Mouse (Mus musculus): ENCODE data around the gene Srgn. TPM values are rescaled to one million over a fixed set of nuclear protein-coding genes. Genes with fewer than 3 reads are reported as not detected.

The Srgn gene
- total and polyA plus RNA-seq, 2 experiments, result 5.0 to 15.9 TPM

DNA sequence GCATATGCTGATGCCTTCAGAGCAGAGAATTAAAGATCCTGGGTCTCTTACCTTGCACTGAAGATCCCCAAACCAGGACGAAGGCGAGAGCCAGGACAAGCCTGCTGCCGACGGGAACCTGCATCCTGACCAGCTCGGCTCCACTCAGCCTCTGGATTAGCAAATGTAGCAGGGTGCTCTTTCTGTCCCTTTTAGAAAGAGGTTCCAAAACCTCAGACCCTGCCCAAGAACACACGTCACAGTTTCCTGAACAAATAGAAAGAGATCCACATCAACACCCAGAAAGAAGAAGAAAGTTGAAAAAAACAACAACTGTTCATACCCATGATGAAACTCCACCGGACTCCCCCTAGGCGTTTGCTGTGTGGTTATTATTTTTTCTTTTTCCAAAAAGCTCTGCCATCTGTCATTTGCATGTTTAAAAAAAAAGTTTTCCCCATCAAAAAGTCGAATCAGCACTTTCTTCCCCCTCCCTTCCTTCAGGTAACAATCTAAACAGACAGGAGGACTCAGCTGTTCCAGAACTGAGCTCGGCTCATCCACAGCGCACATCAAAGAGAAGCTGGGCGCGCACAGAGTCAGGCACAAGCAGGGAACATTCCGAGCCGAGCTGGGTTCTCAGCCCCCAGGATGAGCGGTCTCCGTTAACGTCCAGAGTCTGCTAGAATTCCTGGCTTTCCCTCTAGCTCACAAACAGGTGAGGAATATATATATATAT lies 19.5 kb downstream of the Srgn start:
- peak overlapping the region; percentile 41; the same call in 1 of the 2 replicates for H3K9ac ChIP-seq (ENCODE audit: low read depth, low read length)
- peak overlapping the region; percentile 52 for H3K4me3 ChIP-seq (ENCODE audit: insufficient read depth, low read depth, low read length)
- WGBS, result 10% methylated on average over 18 of the region's 18 CpGs
- TF ChIP-seq CTCF (IDR thresholded peaks at IDR 0.05; ENCODE audit: low read depth, low read length) (no peak), POLR2A (IDR thresholded peaks at IDR 0.05; ENCODE audit: extremely low read depth, insufficient read depth, low read length) (peak; percentile 51; the same call in 1 of the 2 replicates)
- H3K36me3 ChIP-seq (ENCODE audit: control insufficient read depth, insufficient read depth, low read length), result no peaks in the 10 kb centered on the region
- peak overlapping the region; percentile 63 for H3K27ac ChIP-seq (replicated peaks; ENCODE audit: insufficient read depth, low read depth, low read length)
- peaks cover 1% of the 10 kb centered on the region; the same call in 1 of the 2 replicates for H3K4me1 ChIP-seq (ENCODE audit: control insufficient read depth, insufficient read depth, low read length)
- peaks cover 2% of the 10 kb centered on the region; the same call in 1 of the 2 replicates for H3K79me2 ChIP-seq (ENCODE audit: control insufficient read depth, insufficient read depth, low read length)
- H3K27me3 ChIP-seq (ENCODE audit: control insufficient read depth, insufficient read depth, low read length), result no peaks in the 10 kb centered on the region
- peak; percentile 41 for DNase-seq (ENCODE audit: extremely low read depth, low read depth, low spot score)

DNA sequence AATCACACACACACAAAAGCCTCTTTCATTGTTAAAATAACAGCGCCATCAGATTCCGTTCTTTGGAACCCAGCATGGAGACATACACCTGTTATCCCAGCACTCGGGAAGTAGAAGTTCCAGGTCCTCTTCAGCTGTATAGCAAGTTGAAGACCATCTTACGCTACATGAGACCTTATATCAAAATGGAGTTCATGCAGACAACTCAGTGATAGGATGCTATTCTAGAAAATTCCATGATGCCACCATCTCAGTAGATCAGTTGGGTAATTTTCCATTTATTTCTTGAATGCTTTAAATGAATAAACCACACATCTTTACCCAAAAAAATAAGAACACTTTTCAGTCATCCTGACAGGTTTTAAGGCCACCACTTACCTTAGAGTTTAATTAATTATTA lies 20.2 kb downstream of the Srgn start:
- peaks cover 3% of the 10 kb centered on the region; the same call in 1 of the 2 replicates for H3K79me2 ChIP-seq (ENCODE audit: control insufficient read depth, insufficient read depth, low read length)
- H3K4me3 ChIP-seq (ENCODE audit: insufficient read depth, low read depth, low read length), result peak overlapping the region; percentile 52
- no peaks in the 10 kb centered on the region for H3K36me3 ChIP-seq (ENCODE audit: control insufficient read depth, insufficient read depth, low read length)
- no peak overlapping the region for H3K9ac ChIP-seq (ENCODE audit: low read depth, low read length)
- TF ChIP-seq CTCF (IDR thresholded peaks at IDR 0.05; ENCODE audit: low read depth, low read length), result no peak
- no peak for TF ChIP-seq POLR2A (IDR thresholded peaks at IDR 0.05; ENCODE audit: extremely low read depth, insufficient read depth, low read length)
- no peak overlapping the region for H3K27ac ChIP-seq (replicated peaks; ENCODE audit: insufficient read depth, low read depth, low read length)
- no peak for DNase-seq (ENCODE audit: extremely low read depth, low read depth, low spot score)
- H3K4me1 ChIP-seq (ENCODE audit: control insufficient read depth, insufficient read depth, low read length), result peaks cover 1% of the 10 kb centered on the region; the same call in 1 of the 2 replicates
- H3K27me3 ChIP-seq (ENCODE audit: control insufficient read depth, insufficient read depth, low read length), result no peaks in the 10 kb centered on the region
- WGBS, result 84% methylated on average over 4 of the region's 4 CpGs

- peak overlapping the region; percentile 53; the same call in 1 of the 2 replicates for H3K9ac ChIP-seq (ENCODE audit: low read depth, low read length)
- H3K4me1 ChIP-seq (ENCODE audit: control insufficient read depth, insufficient read depth, low read length), result peaks cover 1% of the 10 kb centered on the region; the same call in 1 of the 2 replicates
- 69% methylated on average over 17 of the region's 17 CpGs for WGBS
Observed at GRCm38 (mm10) chr10:62506019-62506556, 21.2 kb downstream of the Srgn start.

DNA sequence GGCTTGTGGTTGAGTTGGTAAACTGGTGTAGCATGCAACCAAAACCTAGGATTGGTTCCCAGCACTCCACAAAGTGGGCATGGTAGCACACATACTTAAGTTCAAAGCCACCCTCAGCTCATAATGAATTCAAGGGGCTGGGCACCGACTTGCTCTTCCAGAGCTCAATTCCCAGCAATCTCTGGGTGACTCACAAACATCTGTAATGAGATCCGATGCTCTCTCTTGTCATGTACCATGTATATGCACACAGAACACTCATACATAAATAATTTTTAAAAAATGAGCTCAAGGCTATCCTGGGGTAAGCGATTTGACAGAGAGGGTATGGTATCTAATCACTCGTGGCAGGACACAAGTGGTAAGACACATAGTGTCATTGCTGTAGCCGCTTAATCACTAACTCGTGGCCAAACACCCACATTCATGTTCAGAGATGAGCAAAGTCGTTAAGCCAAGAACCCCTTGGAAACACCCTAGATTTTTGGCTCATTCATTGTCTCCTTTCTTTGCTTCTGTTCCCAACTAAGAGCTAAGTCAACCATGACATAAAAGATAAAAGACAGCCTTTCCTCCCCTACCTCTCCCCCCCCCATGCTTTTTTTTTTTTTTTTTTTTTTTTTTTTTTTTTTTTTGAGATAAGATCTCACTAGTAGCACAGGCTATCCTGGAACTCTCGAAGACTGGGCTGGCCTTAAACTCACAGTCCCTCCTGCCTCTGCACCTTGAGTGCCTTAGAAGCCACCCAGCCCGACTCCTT lies 21.8 kb downstream of the Srgn start:
- Histone ChIP-seq H3K9ac (ENCODE audit: low read depth, low read length) (no peak overlapping the region), H3K4me3 (ENCODE audit: insufficient read depth, low read depth, low read length) (no peak overlapping the region), H3K36me3 (ENCODE audit: control insufficient read depth, insufficient read depth, low read length) (no peaks in the 10 kb centered on the region), H3K79me2 (ENCODE audit: control insufficient read depth, insufficient read depth, low read length) (peaks cover 3% of the 10 kb centered on the region; the same call in 1 of the 2 replicates), H3K4me1 (ENCODE audit: control insufficient read depth, insufficient read depth, low read length) (peaks cover 1% of the 10 kb centered on the region; the same call in 1 of the 2 replicates), H3K27ac (replicated peaks; ENCODE audit: insufficient read depth, low read depth, low read length) (peak overlapping the region; percentile 76), H3K27me3 (ENCODE audit: control insufficient read depth, insufficient read depth, low read length) (no peaks in the 10 kb centered on the region)
- WGBS, result 76% methylated on average over 9 of the region's 9 CpGs
- DNase-seq (ENCODE audit: extremely low read depth, low read depth, low spot score), result no peak
- TF ChIP-seq CTCF (IDR thresholded peaks at IDR 0.05; ENCODE audit: low read depth, low read length), result no peak
- no peak for TF ChIP-seq POLR2A (IDR thresholded peaks at IDR 0.05; ENCODE audit: extremely low read depth, insufficient read depth, low read length)

More at GRCm38 (mm10) chr10:62506019-62506556, 21.2 kb downstream of the Srgn start:
- Histone ChIP-seq H3K4me3 (ENCODE audit: insufficient read depth, low read depth, low read length) (peak overlapping the region; percentile 38), H3K36me3 (ENCODE audit: control insufficient read depth, insufficient read depth, low read length) (no peaks in the 10 kb centered on the region), H3K79me2 (ENCODE audit: control insufficient read depth, insufficient read depth, low read length) (peaks cover 3% of the 10 kb centered on the region; the same call in 1 of the 2 replicates), H3K27ac (replicated peaks; ENCODE audit: insufficient read depth, low read depth, low read length) (peak overlapping the region; percentile 76), H3K27me3 (ENCODE audit: control insufficient read depth, insufficient read depth, low read length) (no peaks in the 10 kb centered on the region)
- peak; percentile 31 for DNase-seq (ENCODE audit: extremely low read depth, low read depth, low spot score)
- TF ChIP-seq POLR2A (IDR thresholded peaks at IDR 0.05; ENCODE audit: extremely low read depth, insufficient read depth, low read length), result no peak
- TF ChIP-seq CTCF (IDR thresholded peaks at IDR 0.05; ENCODE audit: low read depth, low read length), result no peak

DNA sequence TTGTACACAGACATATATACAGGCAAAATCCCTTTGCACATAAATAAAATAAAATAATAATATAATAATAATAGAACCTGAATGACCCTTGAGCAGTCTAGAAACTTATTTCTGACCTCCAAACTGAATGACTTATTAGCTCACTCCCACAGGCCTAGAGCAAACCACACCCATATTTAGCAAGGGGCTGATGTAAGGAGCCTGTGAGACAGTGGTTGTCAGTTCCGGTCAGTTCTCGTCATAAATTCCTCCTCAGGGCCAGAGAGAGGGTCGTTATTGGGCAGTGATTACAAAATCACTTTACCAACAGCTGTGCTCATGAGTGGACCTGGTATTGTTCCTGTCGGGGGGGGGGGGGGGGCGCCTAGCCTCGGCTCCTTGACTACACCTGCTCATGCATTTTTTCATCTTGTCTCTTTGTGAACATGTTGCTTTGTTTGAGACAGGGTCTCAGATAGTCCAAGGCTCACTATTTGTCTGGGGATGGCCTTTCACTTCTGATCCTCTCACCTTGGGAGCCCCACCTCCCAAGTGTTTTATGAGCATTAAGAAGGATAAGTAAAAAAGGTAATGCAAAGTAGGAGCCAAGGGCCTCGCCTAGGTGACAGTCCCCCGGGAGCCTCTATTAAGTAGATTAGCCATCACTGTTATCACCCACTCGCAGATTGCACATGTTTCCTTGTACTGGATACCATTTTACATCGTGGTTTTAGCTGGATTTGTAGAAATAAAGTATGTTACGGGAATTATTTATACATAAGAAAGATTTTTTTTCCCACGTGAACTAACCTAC lies 23.2 kb downstream of the Srgn start:
- peaks cover 3% of the 10 kb centered on the region; the same call in 1 of the 2 replicates for H3K79me2 ChIP-seq (ENCODE audit: control insufficient read depth, insufficient read depth, low read length)
- no peak overlapping the region; the same call in 1 of the 2 replicates for H3K27ac ChIP-seq (replicated peaks; ENCODE audit: insufficient read depth, low read depth, low read length)
- no peak for DNase-seq (ENCODE audit: extremely low read depth, low read depth, low spot score)
- H3K27me3 ChIP-seq (ENCODE audit: control insufficient read depth, insufficient read depth, low read length), result no peaks in the 10 kb centered on the region
- no peak overlapping the region for H3K9ac ChIP-seq (ENCODE audit: low read depth, low read length)
- peaks cover 1% of the 10 kb centered on the region; the same call in 1 of the 2 replicates for H3K4me1 ChIP-seq (ENCODE audit: control insufficient read depth, insufficient read depth, low read length)
- TF ChIP-seq POLR2A (IDR thresholded peaks at IDR 0.05; ENCODE audit: extremely low read depth, insufficient read depth, low read length), result no peak
- 63% methylated on average over 12 of the region's 12 CpGs for WGBS
- no peaks in the 10 kb centered on the region for H3K36me3 ChIP-seq (ENCODE audit: control insufficient read depth, insufficient read depth, low read length)
- no peak overlapping the region for H3K4me3 ChIP-seq (ENCODE audit: insufficient read depth, low read depth, low read length)
